Mouse (Mus musculus): ENCODE data around the gene Lpin2.

GRCm38 (mm10) chr17:71195633-71196391 lies 13.5 kb downstream of the Lpin2 start:
- TF ChIP-seq POLR2A (IDR thresholded peaks at IDR 0.05; ENCODE audit: borderline replicate concordance, insufficient read depth, low read length) (no peak), CTCF (IDR thresholded peaks at IDR 0.05; ENCODE audit: borderline replicate concordance, insufficient read depth, low read depth, low read length) (peak; percentile 6; the same call in 1 of the 2 replicates)
